Mouse (Mus musculus) cerebellum, adult 2 months (tissue): ENCODE data around the gene Serac1.

ENCODE experiments used
- CTCF ChIP-seq: fragments of 200-500 bp; IDR thresholded peaks from 2 replicates; pipeline ENCODE4 v1.5.1; 2011; ENCODE audit warnings: low read depth, mild to moderate bottlenecking, control low read depth, low read length, moderate library complexity, borderline replicate concordance; ENCODE audit not compliant: insufficient read depth
- POLR2A ChIP-seq: fragments of 200-500 bp; IDR thresholded peaks from 2 replicates; pipeline ENCODE4 v1.6.1; 2011; ENCODE audit warnings: low read length, control low read depth, borderline replicate concordance; ENCODE audit not compliant: insufficient read depth

GRCm38 (mm10) chr17:6037507-6037906 is 42.0 kb downstream of the Serac1 start:
- TF ChIP-seq CTCF (no peak), POLR2A (no peak)
